11 mouse cellular contexts compared by ENCODE assay signal in genomic region chr15:12433893-12434599, GRCm38 (mm10).
DNase-seq lines count a peak whose midpoint lies in the region; ATAC-seq and TF ChIP-seq lines count a peak whose summit lies in the region.
"Had no signal": no experiment of that assay in that cellular context is flagged by ENCODE, and none has a peak within 500 bp of the region (broad histone marks: within the 10 kb centered on the region; RNA-seq: fewer than 3 reads in every experiment).

No protein-coding gene starts in this region.

- ATAC-seq in hindbrain, embryonic 12.5 days (ENCODE audit: low FRiP score) = no peak
- ATAC-seq in hindbrain, postnatal 0 days = no peak
- no peak for ATAC-seq in limb, embryonic 15.5 days (ENCODE audit: insufficient number of reproducible peaks, low FRiP score, low TSS enrichment, low read depth)
- ATAC-seq in stomach, postnatal 0 days (ENCODE audit: low FRiP score, low TSS enrichment) = peak; percentile 18; the same call in 1 of the 2 replicates
- ATAC-seq: forebrain, embryonic 14.5 days had no signal

- WGBS in hindbrain, embryonic 12.5 days = 73% methylated on average over 19 of the region's 19 CpGs
- 67% methylated on average over 19 of the region's 19 CpGs for WGBS in hindbrain, postnatal 0 days
- 32% methylated on average over 19 of the region's 19 CpGs for WGBS in limb, embryonic 15.5 days
- WGBS in stomach, postnatal 0 days = 18% methylated on average over 19 of the region's 19 CpGs

- H3K4me1 ChIP-seq in hindbrain, embryonic 12.5 days = 0 out of 2 replicates have a peak, but pooled peaks cover 7% of the 10 kb centered on the region
- 0 out of 2 replicates have a peak, but pooled peaks cover under 1% of the 10 kb centered on the region for H3K4me1 ChIP-seq in hindbrain, postnatal 0 days (ENCODE audit: insufficient read depth, low read length)
- peaks cover 44% of the 10 kb centered on the region for H3K4me1 ChIP-seq in limb, embryonic 15.5 days
- no peaks in the 10 kb centered on the region for H3K4me1 ChIP-seq in stomach, postnatal 0 days (replicated peaks; ENCODE audit: control insufficient read depth, insufficient read depth)

- H3K27me3 ChIP-seq in hindbrain, embryonic 12.5 days = no peaks in the 10 kb centered on the region
- no peaks in the 10 kb centered on the region for H3K27me3 ChIP-seq in hindbrain, postnatal 0 days (ENCODE audit: insufficient read depth, low read length)
- no peaks in the 10 kb centered on the region for H3K27me3 ChIP-seq in limb, embryonic 15.5 days
- H3K27me3 ChIP-seq in stomach, postnatal 0 days (ENCODE audit: control insufficient read depth, insufficient read depth, low read length) = no peaks in the 10 kb centered on the region

- H3K27ac ChIP-seq in hindbrain, embryonic 12.5 days = peak overlapping the region; percentile 17; the same call in 1 of the 2 replicates
- no peak overlapping the region for H3K27ac ChIP-seq in hindbrain, postnatal 0 days
- H3K27ac ChIP-seq in limb, embryonic 15.5 days = peak overlapping the region; percentile 54; the same call in 1 of the 2 replicates
- peak overlapping the region; percentile 70 for H3K27ac ChIP-seq in stomach, postnatal 0 days (replicated peaks)
- H3K27ac ChIP-seq: left cerebral cortex, adult 2 months had no signal

- no peak overlapping the region for H3K9ac ChIP-seq in hindbrain, embryonic 12.5 days
- H3K9ac ChIP-seq in hindbrain, postnatal 0 days (replicated peaks; ENCODE audit: low read length) = no peak overlapping the region
- no peak overlapping the region for H3K9ac ChIP-seq in limb, embryonic 15.5 days
- H3K9ac ChIP-seq in stomach, postnatal 0 days (ENCODE audit: low read length) = no peak overlapping the region

- no peak for TF ChIP-seq CTCF in hindbrain, postnatal 0 days (IDR thresholded peaks at IDR 0.05; ENCODE audit: low read depth)
- no peak for TF ChIP-seq CTCF in stomach, postnatal 0 days (IDR thresholded peaks at IDR 0.05; ENCODE audit: low read depth)

- H3K4me2 ChIP-seq in hindbrain, embryonic 12.5 days (replicated peaks) = no peak overlapping the region
- H3K4me2 ChIP-seq in hindbrain, postnatal 0 days (ENCODE audit: low read depth, low read length) = no peak overlapping the region
- no peak overlapping the region for H3K4me2 ChIP-seq in limb, embryonic 15.5 days
- H3K4me2 ChIP-seq in stomach, postnatal 0 days (replicated peaks; ENCODE audit: low read depth) = peak overlapping the region; percentile 27

- H3K4me3 ChIP-seq in hindbrain, embryonic 12.5 days = no peak overlapping the region
- H3K4me3 ChIP-seq in hindbrain, postnatal 0 days (ENCODE audit: low read length) = no peak overlapping the region
- no peak overlapping the region for H3K4me3 ChIP-seq in limb, embryonic 15.5 days
- H3K4me3 ChIP-seq in stomach, postnatal 0 days (ENCODE audit: low read depth, low read length) = no peak overlapping the region
- H3K4me3 ChIP-seq: left cerebral cortex, adult 2 months had no signal

- TF ChIP-seq EP300 in stomach, postnatal 0 days (optimal IDR thresholded peaks at IDR 0.05) = no peak

- DNase-seq in hindbrain, postnatal 0 days (ENCODE audit: low spot score) = no peak
- peak; percentile 26 for DNase-seq in ovary, postnatal 36 days (ENCODE audit: low spot score)
- DNase-seq in ovary, postnatal 14 days (ENCODE audit: low spot score) = no peak
- DNase-seq in stomach, postnatal 0 days (ENCODE audit: low spot score) = peak; percentile 47
- no peak for DNase-seq in gastrocnemius, postnatal 36 days
- no peak for DNase-seq in left cerebral cortex, postnatal 4 days
- DNase-seq: embryo, embryonic 11 days had no signal

- intact Hi-C loops in gastrocnemius, postnatal 36 days (cut with DNase I) = no loop called here
- intact Hi-C loops in left cerebral cortex, postnatal 4 days (cut with DNase I) = no loop called here

- no peaks in the 10 kb centered on the region for H3K9me3 ChIP-seq in hindbrain, embryonic 12.5 days (replicated peaks)
- no peaks in the 10 kb centered on the region for H3K9me3 ChIP-seq in hindbrain, postnatal 0 days (ENCODE audit: low read length)
- H3K9me3 ChIP-seq in limb, embryonic 15.5 days = no peaks in the 10 kb centered on the region
- H3K9me3 ChIP-seq in stomach, postnatal 0 days (ENCODE audit: control insufficient read depth, low read length) = no peaks in the 10 kb centered on the region

- no peaks in the 10 kb centered on the region for H3K36me3 ChIP-seq in hindbrain, embryonic 12.5 days
- H3K36me3 ChIP-seq in hindbrain, postnatal 0 days (ENCODE audit: insufficient read depth, low read length) = no peaks in the 10 kb centered on the region
- H3K36me3 ChIP-seq in limb, embryonic 15.5 days = no peaks in the 10 kb centered on the region
- no peaks in the 10 kb centered on the region for H3K36me3 ChIP-seq in stomach, postnatal 0 days (ENCODE audit: control insufficient read depth, insufficient read depth, low read length)

Comparison
In these comparisons a context has a peak if more than half of its experiments do, and no peak if none do; other contexts are left out.
1. DNase-seq: peak in ovary, postnatal 36 days (single experiment) and stomach, postnatal 0 days (single experiment); none in hindbrain, postnatal 0 days (single experiment), ovary, postnatal 14 days (single experiment), gastrocnemius, postnatal 36 days (0 of 2) and left cerebral cortex, postnatal 4 days (single experiment).